Mouse (Mus musculus) forebrain, postnatal 0 days (tissue): Measurements from ENCODE around the gene Cecr2. TPM values are rescaled to one million over a fixed set of nuclear protein-coding genes. Genes with fewer than 3 reads are reported as not detected.

Experiments
- ATAC-seq: fragments of 200-750 bp; cut with Nextera tagmentation; 2 replicates; pipeline ENCODE4 v1.8.0; 2017; ENCODE audit warnings: mild to moderate bottlenecking, moderate library complexity
- DNase-seq: peaks from one replicate; pipeline ENCODE4 v3.0.0-alpha.2; 2015
- H3K27ac ChIP-seq: fragments of 300-500 bp; sonication (generic); 2 replicates; pipeline ENCODE4 v1.5.1; 2014; ENCODE audit warnings: low read depth, mild to moderate bottlenecking, antibody characterized with exemption, low read length, moderate library complexity, mixed read lengths
- H3K27me3 ChIP-seq: fragments of 300-500 bp; sonication (generic); 2 replicates; pipeline ENCODE4 v1.6.1; 2014; ENCODE audit warnings: mild to moderate bottlenecking, low read length, mixed read lengths; ENCODE audit not compliant: insufficient read depth
- H3K36me3 ChIP-seq: fragments of 300-500 bp; sonication (generic); 2 replicates; pipeline ENCODE4 v1.6.1; 2014; ENCODE audit warnings: mild to moderate bottlenecking, moderate library complexity; ENCODE audit not compliant: insufficient read depth
- H3K4me1 ChIP-seq: fragments of 300-500 bp; sonication (generic); 2 replicates; pipeline ENCODE4 v1.6.1; 2014; ENCODE audit warnings: antibody characterized with exemption; ENCODE audit not compliant: insufficient read depth
- H3K4me2 ChIP-seq: fragments of 300-500 bp; sonication (generic); 2 replicates; pipeline ENCODE4 v1.6.1; 2014; ENCODE audit warnings: low read depth, mild to moderate bottlenecking, moderate library complexity
- H3K4me3 ChIP-seq: fragments of 300-500 bp; sonication (generic); 2 replicates; pipeline ENCODE4 v1.5.1; 2014; ENCODE audit warnings: low read depth, low read length, mixed read lengths
- H3K9ac ChIP-seq: fragments of 300-500 bp; sonication (generic); 2 replicates; pipeline ENCODE4 v1.6.1; 2014; ENCODE audit warnings: mild to moderate bottlenecking
- H3K9me3 ChIP-seq: fragments of 300-500 bp; sonication (generic); 2 replicates; pipeline ENCODE4 v1.6.1; 2016; ENCODE audit warnings: low read length
- CTCF ChIP-seq: sonication (generic); IDR thresholded peaks from 2 replicates; pipeline ENCODE4 v1.5.1; 2016; ENCODE audit warnings: antibody characterized with exemption, control low read depth, low read depth
- WGBS: fragments of 180-500 bp; shearing (Covaris S2); extraction: QIAGEN DNeasy Blood & Tissue Kit; methylation state at CpG from one replicate; pipeline ENCODE4 v1.1.7; 2014; 5-methylcytosine and 5-hydroxymethylcytosine counted together
- polyA plus RNA-seq: library from polyadenylated mRNA; unstranded; fragments of >200 nt; fragmentation: Nextera tagmentation; extraction: Ambion mirVana; gene quantifications from 2 replicates; pipeline ENCODE4 v1.2.1, GENCODE M21; 2015
- total RNA-seq: library from RNA; depleted of rRNA; stranded (reverse); fragments of >200 nt; gene quantifications from 2 replicates; pipeline ENCODE4 v1.2.3, GENCODE M21; 2014

Cecr2 gene
- total and polyA plus RNA-seq, 2 experiments from 2014 or later: 1.1 to 4.1 TPM

GRCm38 (mm10) chr6:120771366-120771765, 105.2 kb downstream of the Cecr2 start:
- H3K36me3 ChIP-seq: peaks cover 2% of the 10 kb centered on the region; the same call in 1 of the 2 replicates
- H3K4me3 ChIP-seq: no peak overlapping the region
- no peak for TF ChIP-seq CTCF
- no peaks in the 10 kb centered on the region for H3K27me3 ChIP-seq
- ATAC-seq: no peak
- no peak overlapping the region for H3K9ac ChIP-seq
- no peak for DNase-seq
- no peaks in the 10 kb centered on the region; the same call in 1 of the 2 replicates for H3K4me1 ChIP-seq
- 79% methylated on average over 1 of the region's 1 CpGs for WGBS
- H3K4me2 ChIP-seq: no peak overlapping the region
- no peaks in the 10 kb centered on the region for H3K9me3 ChIP-seq
- H3K27ac ChIP-seq: no peak overlapping the region

- no peak overlapping the region for H3K4me2 ChIP-seq
- no peaks in the 10 kb centered on the region; the same call in 1 of the 2 replicates for H3K4me1 ChIP-seq
- no peak overlapping the region for H3K4me3 ChIP-seq
- no peak overlapping the region for H3K27ac ChIP-seq
- no peaks in the 10 kb centered on the region for H3K36me3 ChIP-seq
- H3K9me3 ChIP-seq: no peaks in the 10 kb centered on the region
- no peak for TF ChIP-seq CTCF
- no peak overlapping the region for H3K9ac ChIP-seq
- ATAC-seq (no peak), DNase-seq (no peak)
- H3K27me3 ChIP-seq: no peaks in the 10 kb centered on the region
Measured at GRCm38 (mm10) chr6:120772025-120772424, 105.9 kb downstream of the Cecr2 start.

GRCm38 (mm10) chr6:120773149-120773628, 107.0 kb downstream of the Cecr2 start, which contains the start of gene Slc25a18:
Gene Slc25a18 (plus strand): TSS chr6:120773578.
- DNase-seq (peak; percentile 59), ATAC-seq (peak; percentile 94)
- Histone ChIP-seq H3K36me3 (no peaks in the 10 kb centered on the region), H3K4me2 (no peak within 1 kb of the TSS), H3K4me1 (no peaks in the 10 kb centered on the region; the same call in 1 of the 2 replicates), H3K9me3 (no peaks in the 10 kb centered on the region), H3K27ac (peak within 1 kb of the TSS; percentile 59), H3K9ac (no peak within 1 kb of the TSS), H3K27me3 (no peaks in the 10 kb centered on the region), H3K4me3 (no peak within 1 kb of the TSS)
- no peak for TF ChIP-seq CTCF
- whole genome bisulfite sequencing: 11% methylated on average over 5 of the region's 5 CpGs

DNA sequence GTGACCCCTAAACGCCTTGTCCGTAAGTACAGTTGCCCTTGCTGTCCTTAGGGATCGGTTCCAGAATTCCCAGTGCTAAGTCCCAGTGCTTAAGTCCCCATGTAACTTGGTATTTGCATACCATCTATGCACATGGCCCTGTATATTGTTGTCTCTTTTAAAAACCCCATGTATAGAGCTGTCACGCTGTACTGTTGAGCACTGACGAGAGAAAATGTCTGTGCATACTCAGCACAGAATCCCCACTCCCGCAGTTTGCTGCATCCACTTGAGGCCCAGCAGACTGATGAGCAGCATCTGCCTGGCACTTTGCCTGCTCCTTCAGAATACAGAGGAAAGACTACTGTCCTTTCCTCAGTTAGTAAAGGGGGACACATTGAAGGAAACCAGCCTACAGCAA, 107.6 kb downstream of the Cecr2 start:
- no peak for DNase-seq
- H3K27ac ChIP-seq: peak overlapping the region; percentile 59
- no peak overlapping the region for H3K4me2 ChIP-seq
- no peaks in the 10 kb centered on the region for H3K9me3 ChIP-seq
- WGBS: 43% methylated on average over 6 of the region's 6 CpGs
- no peak overlapping the region for H3K4me3 ChIP-seq
- no peaks in the 10 kb centered on the region for H3K36me3 ChIP-seq
- H3K9ac ChIP-seq: no peak overlapping the region
- H3K4me1 ChIP-seq: no peaks in the 10 kb centered on the region; the same call in 1 of the 2 replicates
- TF ChIP-seq CTCF: no peak
- H3K27me3 ChIP-seq: no peaks in the 10 kb centered on the region
- ATAC-seq: 0 out of 2 replicates have a peak, but pooled peaks have one; percentile 16

GRCm38 (mm10) chr6:120776286-120776685, 110.1 kb downstream of the Cecr2 start:
- H3K9ac ChIP-seq: no peak overlapping the region
- no peak overlapping the region for H3K4me3 ChIP-seq
- H3K4me2 ChIP-seq: no peak overlapping the region
- no peaks in the 10 kb centered on the region; the same call in 1 of the 2 replicates for H3K4me1 ChIP-seq
- no peak for ATAC-seq
- H3K27ac ChIP-seq: no peak overlapping the region
- DNase-seq: no peak
- H3K27me3 ChIP-seq: no peaks in the 10 kb centered on the region
- no peaks in the 10 kb centered on the region for H3K36me3 ChIP-seq
- no peak for TF ChIP-seq CTCF
- H3K9me3 ChIP-seq: no peaks in the 10 kb centered on the region
- 84% methylated on average over 3 of the region's 3 CpGs for WGBS

- DNase-seq: no peak
- Histone ChIP-seq H3K4me2 (no peak overlapping the region), H3K27ac (no peak overlapping the region), H3K27me3 (no peaks in the 10 kb centered on the region), H3K4me3 (no peak overlapping the region), H3K36me3 (no peaks in the 10 kb centered on the region), H3K9ac (no peak overlapping the region), H3K4me1 (no peaks in the 10 kb centered on the region; the same call in 1 of the 2 replicates), H3K9me3 (no peaks in the 10 kb centered on the region)
- 89% methylated on average over 9 of the region's 9 CpGs for WGBS
- TF ChIP-seq CTCF: no peak
- no peak for ATAC-seq
Measured at GRCm38 (mm10) chr6:120777533-120777932, 111.4 kb downstream of the Cecr2 start.

DNA sequence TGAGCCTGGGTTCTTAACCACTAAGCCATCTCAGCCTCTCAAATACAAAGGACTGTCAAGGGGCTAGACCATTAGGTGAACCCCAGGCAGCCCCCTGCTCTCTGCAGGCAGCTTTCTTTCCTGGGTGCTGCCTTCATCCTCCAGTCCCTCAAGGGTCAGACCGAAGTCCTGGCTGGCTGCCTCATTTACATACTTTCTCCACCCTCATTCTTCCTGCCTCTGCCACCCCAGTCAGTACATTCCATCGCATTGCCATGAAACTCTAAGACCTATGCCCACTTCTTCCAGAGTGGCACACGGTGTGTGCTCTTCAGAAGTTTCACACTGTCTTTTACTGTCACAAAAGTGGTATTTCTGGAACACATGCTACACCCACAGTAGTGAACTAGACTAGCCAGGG, 112.1 kb downstream of the Cecr2 start:
- DNase-seq (no peak), ATAC-seq (no peak)
- no peak for TF ChIP-seq CTCF
- Histone ChIP-seq H3K36me3 (no peaks in the 10 kb centered on the region), H3K9me3 (no peaks in the 10 kb centered on the region), H3K27ac (no peak overlapping the region), H3K27me3 (no peaks in the 10 kb centered on the region), H3K4me3 (no peak overlapping the region), H3K9ac (no peak overlapping the region), H3K4me1 (no peaks in the 10 kb centered on the region; the same call in 1 of the 2 replicates), H3K4me2 (no peak overlapping the region)
- WGBS: 67% methylated on average over 3 of the region's 3 CpGs

DNA sequence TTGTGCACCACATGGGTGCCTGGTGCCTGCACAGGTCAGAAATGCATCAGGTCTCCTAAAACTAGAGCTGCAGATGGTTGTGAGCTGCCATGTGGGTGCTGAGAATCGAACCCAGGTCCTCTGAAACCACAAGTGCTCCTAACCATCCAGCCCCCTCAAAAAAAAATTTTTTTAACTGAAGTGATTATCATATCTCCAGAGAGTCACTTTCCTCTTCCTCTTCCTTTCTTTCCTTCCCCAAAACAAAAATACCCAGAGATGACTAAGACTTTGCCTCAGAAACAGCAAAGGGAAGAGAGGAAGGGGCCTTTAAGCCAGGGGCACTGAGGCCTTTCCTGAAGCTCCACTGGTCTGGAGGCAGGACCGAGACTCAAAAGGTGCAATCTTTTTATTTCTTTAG, 116.8 kb downstream of the Cecr2 start:
- Histone ChIP-seq H3K4me2 (no peak overlapping the region), H3K4me1 (no peaks in the 10 kb centered on the region), H3K36me3 (no peaks in the 10 kb centered on the region), H3K9ac (no peak overlapping the region), H3K4me3 (no peak overlapping the region), H3K27me3 (no peaks in the 10 kb centered on the region), H3K27ac (no peak overlapping the region), H3K9me3 (no peaks in the 10 kb centered on the region)
- 89% methylated on average over 2 of the region's 2 CpGs for WGBS
- no peak for DNase-seq
- TF ChIP-seq CTCF: no peak
- ATAC-seq: no peak
